Mouse (Mus musculus): ENCODE results near the gene Zbtb32. TPM values are rescaled to one million over a fixed set of nuclear protein-coding genes. Genes with fewer than 3 reads are reported as not detected.

The Zbtb32 gene
- total and polyA plus RNA-seq, 3 experiments, result 20.1 to 32.8 TPM; not detected in 1

- no peaks in the 10 kb centered on the region for H3K4me1 ChIP-seq (ENCODE audit: control insufficient read depth in 1 of 2, insufficient read depth in 2 of 2, low read length in 2 of 2)
- DNase-seq (ENCODE audit: low read depth, low spot score), result no peak
Measured at GRCm38 (mm10) chr7:30579950-30580349, 18.8 kb downstream of the Zbtb32 start.

GRCm38 (mm10) chr7:30572969-30573368 lies 25.7 kb downstream of the Zbtb32 start:
- H3K9me3 ChIP-seq (replicated peaks; ENCODE audit: insufficient read depth, low read length), result no peaks in the 10 kb centered on the region
- peak overlapping the region; percentile 15; the same call in 1 of the 2 replicates for H3K27ac ChIP-seq (ENCODE audit: control insufficient read depth, low read depth, low read length)
- H3K4me1 ChIP-seq (ENCODE audit: control insufficient read depth in 1 of 2, insufficient read depth in 2 of 2, low read length in 2 of 2), result peaks cover 0 to 6% of the 10 kb centered on the region in 2 experiments; a peak in 1 of 4 replicates
- peaks cover 0 to 18% of the 10 kb centered on the region in 2 experiments; a peak in 3 of 4 replicates for H3K36me3 ChIP-seq (ENCODE audit: control insufficient read depth in 1 of 2, insufficient read depth in 2 of 2, low read length in 2 of 2)
- no peak overlapping the region for H3K9ac ChIP-seq (ENCODE audit: control insufficient read depth, low read depth, low read length, poor library complexity, severe bottlenecking)
- no peaks in the 10 kb centered on the region for H3K27me3 ChIP-seq (ENCODE audit: control insufficient read depth in 1 of 2, insufficient read depth in 2 of 2, low read length in 2 of 2)
- peak; percentile 53 for DNase-seq (ENCODE audit: low read depth, low spot score)
- H3K79me2 ChIP-seq (ENCODE audit: control insufficient read depth, insufficient read depth, low read length, poor library complexity), result no peaks in the 10 kb centered on the region
- H3K4me3 ChIP-seq (ENCODE audit: control insufficient read depth in 1 of 2, insufficient read depth in 1 of 2, low read depth in 2 of 2, low read length in 2 of 2), result no peak overlapping the region
- TF ChIP-seq CHD1 (IDR thresholded peaks at IDR 0.05; ENCODE audit: low read depth, low read length) (no peak), TCF12 (IDR thresholded peaks at IDR 0.05; ENCODE audit: low read depth, low read length) (peak; percentile 84; the same call in 1 of the 2 replicates), NELFE (IDR thresholded peaks at IDR 0.05; ENCODE audit: low read depth, low read length) (no peak), RAD21 (IDR thresholded peaks at IDR 0.05; ENCODE audit: low read depth, low read length) (no peak), MYC (IDR thresholded peaks at IDR 0.05; ENCODE audit: low read depth, low read length) (no peak), TBP (IDR thresholded peaks at IDR 0.05; ENCODE audit: low read depth, low read length) (no peak), ZNF384 (IDR thresholded peaks at IDR 0.05; ENCODE audit: low read depth, low read length) (no peak), TAL1 (IDR thresholded peaks at IDR 0.05; ENCODE audit: low read length) (peak; percentile 63), GABPA (IDR thresholded peaks at IDR 0.05; ENCODE audit: low read depth, low read length) (no peak), ELF1 (IDR thresholded peaks at IDR 0.05; ENCODE audit: low read depth, low read length) (no peak), MYB (IDR thresholded peaks at IDR 0.05; ENCODE audit: low read depth, low read length) (no peak), MAX (IDR thresholded peaks at IDR 0.05; ENCODE audit: low read length) (0 out of 2 replicates have a peak, but pooled peaks have one; percentile 47), RCOR1 (IDR thresholded peaks at IDR 0.05; ENCODE audit: low read depth, low read length) (no peak), SMC3 (IDR thresholded peaks at IDR 0.05; ENCODE audit: low read depth, low read length) (no peak), ZKSCAN1 (IDR thresholded peaks at IDR 0.05; ENCODE audit: low read depth, low read length) (no peak), CHD2 (IDR thresholded peaks at IDR 0.05; ENCODE audit: low read length) (no peak), E2F4 (IDR thresholded peaks at IDR 0.05; ENCODE audit: borderline replicate concordance, low read depth, low read length) (no peak), POLR2A (IDR thresholded peaks at IDR 0.05; ENCODE audit: control insufficient read depth in 1 of 2, insufficient read depth in 1 of 2, low read depth in 1 of 2, low read length in 2 of 2, poor library complexity in 1 of 2) (no peak), JUND (IDR thresholded peaks at IDR 0.05; ENCODE audit: low read depth, low read length) (no peak), SIN3A (IDR thresholded peaks at IDR 0.05; ENCODE audit: low read length) (0 out of 2 replicates have a peak, but pooled peaks have one; percentile 14), MAFK (IDR thresholded peaks at IDR 0.05; ENCODE audit: borderline replicate concordance, low read depth, low read length) (no peak), CTCF (IDR thresholded peaks at IDR 0.05 in 2 of 3, conservative IDR thresholded peaks at IDR 0.05 in 1 of 3; ENCODE audit: control insufficient read depth in 1 of 3, insufficient read depth in 1 of 3, low read depth in 2 of 3, low read length in 3 of 3, poor library complexity in 1 of 3, severe bottlenecking in 1 of 3) (no peak), MXI1 (IDR thresholded peaks at IDR 0.05; ENCODE audit: low read depth, low read length) (no peak), MAZ (IDR thresholded peaks at IDR 0.05; ENCODE audit: low read depth, low read length) (no peak), USF2 (IDR thresholded peaks at IDR 0.05; ENCODE audit: borderline replicate concordance in 1 of 2, insufficient read depth in 1 of 2, low read depth in 1 of 2, low read length in 2 of 2) (no peak), EP300 (IDR thresholded peaks at IDR 0.05; ENCODE audit: low read depth in 1 of 2, low read length in 2 of 2) (peak; percentile 24 to 71; a peak in 2 of 4 replicates)

More at GRCm38 (mm10) chr7:30579950-30580349, 18.8 kb downstream of the Zbtb32 start:
- Histone ChIP-seq H3K27me3 (ENCODE audit: control insufficient read depth in 1 of 2, insufficient read depth in 2 of 2, low read length in 2 of 2) (no peaks in the 10 kb centered on the region), H3K9ac (ENCODE audit: control insufficient read depth, low read depth, low read length, poor library complexity, severe bottlenecking) (no peak overlapping the region), H3K36me3 (ENCODE audit: control insufficient read depth in 1 of 2, insufficient read depth in 2 of 2, low read length in 2 of 2) (peaks cover 0 to 28% of the 10 kb centered on the region in 2 experiments; a peak in 2 of 4 replicates), H3K79me2 (ENCODE audit: control insufficient read depth, insufficient read depth, low read length, poor library complexity) (no peaks in the 10 kb centered on the region; the same call in 1 of the 2 replicates), H3K4me3 (ENCODE audit: control insufficient read depth in 1 of 2, insufficient read depth in 1 of 2, low read depth in 2 of 2, low read length in 2 of 2) (no peak overlapping the region), H3K27ac (ENCODE audit: control insufficient read depth, low read depth, low read length) (no peak overlapping the region), H3K9me3 (replicated peaks; ENCODE audit: insufficient read depth, low read length) (no peaks in the 10 kb centered on the region)
- TF ChIP-seq RCOR1 (IDR thresholded peaks at IDR 0.05; ENCODE audit: low read depth, low read length) (no peak), USF2 (IDR thresholded peaks at IDR 0.05; ENCODE audit: borderline replicate concordance in 1 of 2, insufficient read depth in 1 of 2, low read depth in 1 of 2, low read length in 2 of 2) (no peak), ZC3H11A (IDR thresholded peaks at IDR 0.05; ENCODE audit: low read depth, low read length) (no peak), EP300 (IDR thresholded peaks at IDR 0.05; ENCODE audit: low read depth in 1 of 2, low read length in 2 of 2) (no peak), TCF12 (IDR thresholded peaks at IDR 0.05; ENCODE audit: low read depth, low read length) (no peak), MAX (IDR thresholded peaks at IDR 0.05; ENCODE audit: low read length) (no peak), MEF2A (IDR thresholded peaks at IDR 0.05; ENCODE audit: extremely low read depth, insufficient replicate concordance, low read depth, low read length, poor library complexity, severe bottlenecking) (no peak), UBTF (IDR thresholded peaks at IDR 0.05; ENCODE audit: borderline replicate concordance, insufficient read depth, low read depth, low read length) (no peak), BHLHE40 (IDR thresholded peaks at IDR 0.05; ENCODE audit: borderline replicate concordance, low read depth, low read length) (no peak), MYB (IDR thresholded peaks at IDR 0.05; ENCODE audit: low read depth, low read length) (no peak), POLR2A (IDR thresholded peaks at IDR 0.05; ENCODE audit: control insufficient read depth in 1 of 2, insufficient read depth in 1 of 2, low read depth in 1 of 2, low read length in 2 of 2, poor library complexity in 1 of 2) (no peak), ZKSCAN1 (IDR thresholded peaks at IDR 0.05; ENCODE audit: low read depth, low read length) (no peak), POLR2AphosphoS5 (IDR thresholded peaks at IDR 0.05; ENCODE audit: borderline replicate concordance, low read depth, low read length) (no peak), ZNF384 (IDR thresholded peaks at IDR 0.05; ENCODE audit: low read depth, low read length) (no peak), E2F4 (IDR thresholded peaks at IDR 0.05; ENCODE audit: borderline replicate concordance, low read depth, low read length) (no peak), ETS1 (IDR thresholded peaks at IDR 0.05; ENCODE audit: low read depth, low read length) (no peak)
